Mouse (Mus musculus) heart, embryonic 13.5 days (tissue): ENCODE results near the gene Cd80. TPM values are rescaled to one million over a fixed set of nuclear protein-coding genes. Genes with fewer than 3 reads are reported as not detected.

ENCODE experiments used
- ATAC-seq: fragments of 200-750 bp; cut with Nextera tagmentation; 2 replicates; pipeline ENCODE4 v1.8.0; 2017; ENCODE audit warnings: moderate TSS enrichment; ENCODE audit not compliant: insufficient number of reproducible peaks, low FRiP score, low TSS enrichment; ENCODE audit errors: extremely low read depth
- H3K27ac ChIP-seq: fragments of 300-500 bp; sonication (generic); replicated peaks from 2 replicates; pipeline ENCODE4 v1.5.1; 2015; ENCODE audit warnings: moderate library complexity, mild to moderate bottlenecking, inconsistent platforms
- H3K27me3 ChIP-seq: fragments of 300-500 bp; sonication (generic); replicated peaks from 2 replicates; pipeline ENCODE4 v1.6.1; 2015; ENCODE audit warnings: mild to moderate bottlenecking, inconsistent platforms
- H3K36me3 ChIP-seq: fragments of 300-500 bp; sonication (generic); 2 replicates; pipeline ENCODE4 v1.6.1; 2015; ENCODE audit warnings: mild to moderate bottlenecking, inconsistent platforms
- H3K4me1 ChIP-seq: fragments of 300-500 bp; sonication (generic); 2 replicates; pipeline ENCODE4 v1.6.1; 2015; ENCODE audit warnings: inconsistent platforms
- H3K4me2 ChIP-seq: fragments of 300-500 bp; sonication (generic); 2 replicates; pipeline ENCODE4 v1.6.1; 2015; ENCODE audit warnings: inconsistent platforms, mild to moderate bottlenecking, moderate library complexity
- H3K4me3 ChIP-seq: fragments of 300-500 bp; sonication (generic); 2 replicates; pipeline ENCODE4 v1.5.1; 2015; ENCODE audit warnings: moderate library complexity, mild to moderate bottlenecking, inconsistent platforms
- H3K9ac ChIP-seq: fragments of 300-500 bp; sonication (generic); 2 replicates; pipeline ENCODE4 v1.6.1; 2015; ENCODE audit warnings: inconsistent platforms, mild to moderate bottlenecking, moderate library complexity
- H3K9me3 ChIP-seq: fragments of 300-500 bp; sonication (generic); 2 replicates; pipeline ENCODE4 v1.6.1; 2016; ENCODE audit warnings: inconsistent platforms
- WGBS: fragments of 180-500 bp; shearing (Covaris S2); methylation state at CpG from one replicate; pipeline ENCODE4 v1.1.7; 2015; ENCODE audit warnings: mixed read lengths; 5-methylcytosine and 5-hydroxymethylcytosine counted together
- polyA plus RNA-seq: library from polyadenylated mRNA; unstranded; fragments of >200 nt; fragmentation: Nextera tagmentation; extraction: Ambion mirVana; gene quantifications from 2 replicates; pipeline ENCODE4 v1.2.1, GENCODE M21; 2015

The Cd80 gene
- 0.53 and 0.55 TPM in 2 replicates for polyA plus RNA-seq

- no peak for ATAC-seq
- H3K4me3 ChIP-seq = no peak within 1 kb of the TSS
- no peak within 1 kb of the TSS for H3K4me2 ChIP-seq
- no peak within 1 kb of the TSS for H3K27ac ChIP-seq
- WGBS = 59% methylated on average over 17 of the region's 17 CpGs
- H3K4me1 ChIP-seq = peaks cover 14% of the 10 kb centered on the region
- no peak within 1 kb of the TSS for H3K9ac ChIP-seq
- H3K27me3 ChIP-seq = 0 out of 2 replicates have a peak, but pooled peaks cover 3% of the 10 kb centered on the region
- H3K36me3 ChIP-seq = peaks cover under 1% of the 10 kb centered on the region; the same call in 1 of the 2 replicates
- H3K9me3 ChIP-seq = no peaks in the 10 kb centered on the region
Observed at GRCm38 (mm10) chr16:38455511-38456418, at the start of gene Cd80. Gene Cd80 (plus strand): TSS chr16:38455561.

- Histone ChIP-seq H3K9ac (no peak overlapping the region), H3K4me1 (peaks cover 12% of the 10 kb centered on the region), H3K36me3 (no peaks in the 10 kb centered on the region), H3K27me3 (no peaks in the 10 kb centered on the region), H3K4me2 (no peak overlapping the region), H3K27ac (no peak overlapping the region), H3K9me3 (no peaks in the 10 kb centered on the region), H3K4me3 (no peak overlapping the region)
- no peak for ATAC-seq
- WGBS = 46% methylated on average over 5 of the region's 5 CpGs
Observed at GRCm38 (mm10) chr16:38406293-38406692, 49.1 kb upstream of the Cd80 start.

GRCm38 (mm10) chr16:38406708-38407107, 48.7 kb upstream of the Cd80 start:
- H3K4me2 ChIP-seq = no peak overlapping the region
- no peaks in the 10 kb centered on the region for H3K9me3 ChIP-seq
- no peaks in the 10 kb centered on the region for H3K36me3 ChIP-seq
- ATAC-seq = no peak
- no peak overlapping the region for H3K27ac ChIP-seq
- H3K27me3 ChIP-seq = no peaks in the 10 kb centered on the region
- H3K9ac ChIP-seq = no peak overlapping the region
- H3K4me1 ChIP-seq = peaks cover 12% of the 10 kb centered on the region
- 61% methylated on average over 6 of the region's 6 CpGs for WGBS
- no peak overlapping the region for H3K4me3 ChIP-seq

GRCm38 (mm10) chr16:38407584-38407983, 47.8 kb upstream of the Cd80 start:
- H3K4me1 ChIP-seq = peaks cover 12% of the 10 kb centered on the region
- no peaks in the 10 kb centered on the region for H3K9me3 ChIP-seq
- no peak overlapping the region for H3K9ac ChIP-seq
- no peak overlapping the region for H3K4me3 ChIP-seq
- ATAC-seq = no peak
- H3K36me3 ChIP-seq = no peaks in the 10 kb centered on the region
- WGBS = 30% methylated on average over 5 of the region's 5 CpGs
- H3K27me3 ChIP-seq = no peaks in the 10 kb centered on the region
- no peak overlapping the region for H3K27ac ChIP-seq
- no peak overlapping the region for H3K4me2 ChIP-seq

GRCm38 (mm10) chr16:38408416-38408815, 46.9 kb upstream of the Cd80 start:
- no peaks in the 10 kb centered on the region for H3K9me3 ChIP-seq
- H3K4me1 ChIP-seq = peaks cover 12% of the 10 kb centered on the region
- H3K27ac ChIP-seq = no peak overlapping the region
- H3K9ac ChIP-seq = no peak overlapping the region
- no peak for ATAC-seq
- H3K27me3 ChIP-seq = no peaks in the 10 kb centered on the region
- no peak overlapping the region for H3K4me3 ChIP-seq
- no peaks in the 10 kb centered on the region for H3K36me3 ChIP-seq
- 92% methylated on average over 8 of the region's 8 CpGs for WGBS
- H3K4me2 ChIP-seq = no peak overlapping the region

- H3K27ac ChIP-seq = no peak overlapping the region
- no peak overlapping the region for H3K9ac ChIP-seq
- 75% methylated on average over 7 of the region's 7 CpGs for WGBS
- no peaks in the 10 kb centered on the region for H3K36me3 ChIP-seq
- H3K9me3 ChIP-seq = no peaks in the 10 kb centered on the region
- ATAC-seq = no peak
- H3K4me3 ChIP-seq = no peak overlapping the region
- no peaks in the 10 kb centered on the region for H3K27me3 ChIP-seq
- H3K4me1 ChIP-seq = no peaks in the 10 kb centered on the region
- H3K4me2 ChIP-seq = no peak overlapping the region
Observed at GRCm38 (mm10) chr16:38414953-38415352, 40.4 kb upstream of the Cd80 start.

- Histone ChIP-seq H3K36me3 (no peaks in the 10 kb centered on the region), H3K4me1 (no peaks in the 10 kb centered on the region), H3K4me2 (no peak overlapping the region), H3K27ac (no peak overlapping the region), H3K4me3 (no peak overlapping the region), H3K9me3 (no peaks in the 10 kb centered on the region), H3K27me3 (no peaks in the 10 kb centered on the region), H3K9ac (no peak overlapping the region)
- no peak for ATAC-seq
- WGBS = 78% methylated on average over 2 of the region's 2 CpGs
Observed at GRCm38 (mm10) chr16:38425374-38425773, 30.0 kb upstream of the Cd80 start.

- no peak for ATAC-seq
- no peak overlapping the region for H3K4me3 ChIP-seq
- H3K9me3 ChIP-seq = no peaks in the 10 kb centered on the region
Observed at GRCm38 (mm10) chr16:38425799-38426198, 29.6 kb upstream of the Cd80 start.

GRCm38 (mm10) chr16:38431446-38432185, 23.7 kb upstream of the Cd80 start:
- no peak for ATAC-seq
- H3K4me3 ChIP-seq = no peak overlapping the region
- peaks cover 16% of the 10 kb centered on the region for H3K4me1 ChIP-seq
- H3K9me3 ChIP-seq = no peaks in the 10 kb centered on the region
- H3K36me3 ChIP-seq = no peaks in the 10 kb centered on the region
- WGBS = 33% methylated on average over 13 of the region's 13 CpGs
- no peak overlapping the region for H3K27ac ChIP-seq
- no peaks in the 10 kb centered on the region for H3K27me3 ChIP-seq
- peak overlapping the region; percentile 29 for H3K4me2 ChIP-seq
- peak overlapping the region; percentile 37; the same call in 1 of the 2 replicates for H3K9ac ChIP-seq

More at GRCm38 (mm10) chr16:38425799-38426198, 29.6 kb upstream of the Cd80 start:
- Histone ChIP-seq H3K27ac (no peak overlapping the region), H3K36me3 (no peaks in the 10 kb centered on the region), H3K9ac (no peak overlapping the region), H3K4me2 (no peak overlapping the region), H3K4me1 (peaks cover 1% of the 10 kb centered on the region; the same call in 1 of the 2 replicates), H3K27me3 (no peaks in the 10 kb centered on the region)
- 76% methylated on average over 1 of the region's 1 CpGs for WGBS

- WGBS = 71% methylated on average over 11 of the region's 11 CpGs
- Histone ChIP-seq H3K36me3 (no peaks in the 10 kb centered on the region), H3K9ac (peak within 1 kb of the TSS; percentile 37; the same call in 1 of the 2 replicates), H3K4me3 (no peak within 1 kb of the TSS), H3K4me2 (no peak within 1 kb of the TSS), H3K27me3 (no peaks in the 10 kb centered on the region), H3K9me3 (no peaks in the 10 kb centered on the region), H3K4me1 (peaks cover 16% of the 10 kb centered on the region), H3K27ac (no peak within 1 kb of the TSS)
- no peak for ATAC-seq
Observed at GRCm38 (mm10) chr16:38432498-38433425, 22.6 kb upstream of the Cd80 start, which contains the start of gene Pla1a. Gene Pla1a (minus strand): TSS chr16:38433145.
